Mouse (Mus musculus) embryonic facial prominence, embryonic 11.5 days (tissue): ENCODE measurements at regions not wholly inside any gene's neighbourhood (a gene's known extent, or its start where the extent isn't known, plus 50 kb on each side); places are given as distances from the start of the nearest gene placed in this dataset.

Source experiments
- ATAC-seq: fragments of 200-750 bp; cut with Nextera tagmentation; replicated peaks from 2 replicates; pipeline ENCODE4 v1.8.0; 2017; ENCODE audit warnings: low read depth; ENCODE audit not compliant: insufficient number of reproducible peaks, low FRiP score, low TSS enrichment
- DNase-seq: peaks from one replicate; pipeline ENCODE4 v3.0.0-alpha.2; 2015; ENCODE audit warnings: low spot score
- H3K27ac ChIP-seq: fragments of 300-500 bp; sonication (generic); replicated peaks from 2 replicates; pipeline ENCODE4 v1.5.1; 2014; ENCODE audit warnings: mild to moderate bottlenecking, low read depth, low read length, control low read depth
- H3K27me3 ChIP-seq: fragments of 300-500 bp; sonication (generic); 2 replicates; pipeline ENCODE4 v1.6.1; 2014; ENCODE audit warnings: mild to moderate bottlenecking, low read length, moderate library complexity, mixed read lengths; ENCODE audit not compliant: control insufficient read depth, insufficient read depth
- H3K36me3 ChIP-seq: fragments of 300-500 bp; sonication (generic); replicated peaks from 2 replicates; pipeline ENCODE4 v1.6.1; 2014; ENCODE audit warnings: low read depth, mild to moderate bottlenecking, low read length, moderate library complexity, mixed read lengths; ENCODE audit not compliant: control insufficient read depth, insufficient read depth
- H3K4me1 ChIP-seq: fragments of 300-500 bp; sonication (generic); 2 replicates; pipeline ENCODE4 v1.6.1; 2014; ENCODE audit warnings: low read length, mixed read lengths; ENCODE audit not compliant: control insufficient read depth, insufficient read depth
- H3K4me2 ChIP-seq: fragments of 300-500 bp; sonication (generic); 2 replicates; pipeline ENCODE4 v1.6.1; 2014; ENCODE audit warnings: low read depth, mild to moderate bottlenecking, control low read depth, low read length, moderate library complexity
- H3K4me3 ChIP-seq: fragments of 300-500 bp; sonication (generic); 2 replicates; pipeline ENCODE4 v1.5.1; 2014; ENCODE audit warnings: low read depth, low read length, control low read depth
- H3K9ac ChIP-seq: fragments of 300-500 bp; sonication (generic); replicated peaks from 2 replicates; pipeline ENCODE4 v1.6.1; 2014; ENCODE audit warnings: mild to moderate bottlenecking, control low read depth, low read length
- H3K9me3 ChIP-seq: fragments of 300-500 bp; sonication (generic); replicated peaks from 2 replicates; pipeline ENCODE4 v1.6.1; 2016; ENCODE audit warnings: mild to moderate bottlenecking, low read length, inconsistent platforms, mixed read lengths; ENCODE audit not compliant: control insufficient read depth
- WGBS: fragments of 180-500 bp; shearing (Covaris S2); extraction: QIAGEN DNeasy Blood & Tissue Kit; methylation state at CpG from one replicate; pipeline ENCODE4 v1.1.7; 2014; 5-methylcytosine and 5-hydroxymethylcytosine counted together

- DNase-seq: no peak
- H3K36me3 ChIP-seq: no peaks in the 10 kb centered on the region
- no peak overlapping the region for H3K27ac ChIP-seq
- no peaks in the 10 kb centered on the region for H3K27me3 ChIP-seq
- no peak overlapping the region for H3K9ac ChIP-seq
- H3K4me2 ChIP-seq: no peak overlapping the region
- no peak overlapping the region for H3K4me3 ChIP-seq
- WGBS: 80% methylated on average over 3 of the region's 3 CpGs
- H3K9me3 ChIP-seq: no peaks in the 10 kb centered on the region
- H3K4me1 ChIP-seq: no peaks in the 10 kb centered on the region
- no peak for ATAC-seq
Observed at GRCm38 (mm10) chr4:127576521-127576920, 218.5 kb upstream of the Gjb5 start.

GRCm38 (mm10) chr4:127562602-127563001 is 204.6 kb upstream of the Gjb5 start:
- no peaks in the 10 kb centered on the region for H3K4me1 ChIP-seq
- no peak overlapping the region for H3K4me2 ChIP-seq
- no peak overlapping the region for H3K9ac ChIP-seq
- DNase-seq (no peak), ATAC-seq (no peak)
- no peaks in the 10 kb centered on the region for H3K9me3 ChIP-seq
- H3K27ac ChIP-seq: no peak overlapping the region
- H3K27me3 ChIP-seq: no peaks in the 10 kb centered on the region
- no peaks in the 10 kb centered on the region for H3K36me3 ChIP-seq
- 62% methylated on average over 5 of the region's 5 CpGs for WGBS
- no peak overlapping the region for H3K4me3 ChIP-seq

GRCm38 (mm10) chr4:127558572-127558971 is 200.6 kb upstream of the Gjb5 start:
- H3K4me2 ChIP-seq: no peak overlapping the region
- H3K4me3 ChIP-seq: no peak overlapping the region
- no peak overlapping the region for H3K9ac ChIP-seq
- H3K4me1 ChIP-seq: no peaks in the 10 kb centered on the region
- WGBS: 72% methylated on average over 7 of the region's 7 CpGs
- no peaks in the 10 kb centered on the region for H3K27me3 ChIP-seq
- DNase-seq: no peak
- no peak overlapping the region for H3K27ac ChIP-seq
- no peak for ATAC-seq
- H3K9me3 ChIP-seq: no peaks in the 10 kb centered on the region
- no peaks in the 10 kb centered on the region for H3K36me3 ChIP-seq

- ATAC-seq (no peak), DNase-seq (no peak)
- no peaks in the 10 kb centered on the region for H3K27me3 ChIP-seq
- H3K4me2 ChIP-seq: no peak overlapping the region
- no peaks in the 10 kb centered on the region for H3K9me3 ChIP-seq
- no peaks in the 10 kb centered on the region for H3K36me3 ChIP-seq
- no peaks in the 10 kb centered on the region for H3K4me1 ChIP-seq
- H3K4me3 ChIP-seq: no peak overlapping the region
- no peak overlapping the region for H3K27ac ChIP-seq
- 79% methylated on average over 12 of the region's 12 CpGs for WGBS
- no peak overlapping the region for H3K9ac ChIP-seq
Observed at GRCm38 (mm10) chr4:127552456-127553225, 194.7 kb upstream of the Gjb5 start.

GRCm38 (mm10) chr4:127549581-127549980 is 191.6 kb upstream of the Gjb5 start:
- H3K9ac ChIP-seq: no peak overlapping the region
- H3K27ac ChIP-seq: no peak overlapping the region
- H3K9me3 ChIP-seq: no peaks in the 10 kb centered on the region
- DNase-seq: no peak
- H3K4me3 ChIP-seq: no peak overlapping the region
- peak overlapping the region; percentile 29 for H3K4me2 ChIP-seq
- H3K27me3 ChIP-seq: no peaks in the 10 kb centered on the region
- 44% methylated on average over 12 of the region's 12 CpGs for WGBS
- ATAC-seq: no peak
- no peaks in the 10 kb centered on the region for H3K4me1 ChIP-seq
- H3K36me3 ChIP-seq: no peaks in the 10 kb centered on the region

GRCm38 (mm10) chr4:127549018-127549417 is 191.0 kb upstream of the Gjb5 start:
- H3K27me3 ChIP-seq: no peaks in the 10 kb centered on the region
- H3K27ac ChIP-seq: no peak overlapping the region
- H3K36me3 ChIP-seq: no peaks in the 10 kb centered on the region
- H3K4me1 ChIP-seq: no peaks in the 10 kb centered on the region
- ATAC-seq (no peak), DNase-seq (no peak)
- H3K4me2 ChIP-seq: peak overlapping the region; percentile 29; the same call in 1 of the 2 replicates
- no peak overlapping the region for H3K9ac ChIP-seq
- H3K9me3 ChIP-seq: no peaks in the 10 kb centered on the region
- H3K4me3 ChIP-seq: no peak overlapping the region
- 62% methylated on average over 6 of the region's 6 CpGs for WGBS

GRCm38 (mm10) chr4:127545106-127545505 is 187.1 kb upstream of the Gjb5 start:
- H3K36me3 ChIP-seq: no peaks in the 10 kb centered on the region
- H3K27ac ChIP-seq: no peak overlapping the region
- H3K4me1 ChIP-seq: no peaks in the 10 kb centered on the region
- H3K4me3 ChIP-seq: no peak overlapping the region
- no peak for DNase-seq
- H3K9ac ChIP-seq: no peak overlapping the region
- WGBS: 91% methylated on average over 6 of the region's 6 CpGs
- H3K27me3 ChIP-seq: no peaks in the 10 kb centered on the region
- ATAC-seq: no peak
- no peaks in the 10 kb centered on the region for H3K9me3 ChIP-seq
- H3K4me2 ChIP-seq: no peak overlapping the region

- H3K27me3 ChIP-seq: no peaks in the 10 kb centered on the region
- H3K4me2 ChIP-seq: no peak overlapping the region
Observed at GRCm38 (mm10) chr4:127543276-127543675, 185.3 kb upstream of the Gjb5 start.

More at GRCm38 (mm10) chr4:127543276-127543675, 185.3 kb upstream of the Gjb5 start:
- no peak for ATAC-seq
- no peak overlapping the region for H3K27ac ChIP-seq
- H3K9me3 ChIP-seq: no peaks in the 10 kb centered on the region
- WGBS: 87% methylated on average over 2 of the region's 2 CpGs
- H3K4me1 ChIP-seq: no peaks in the 10 kb centered on the region
- H3K9ac ChIP-seq: no peak overlapping the region
- H3K4me3 ChIP-seq: no peak overlapping the region
- no peaks in the 10 kb centered on the region for H3K36me3 ChIP-seq
- DNase-seq: no peak
